Mouse (Mus musculus) midbrain, embryonic 12.5 days (tissue): ENCODE results near the gene Upf2. TPM values are rescaled to one million over a fixed set of nuclear protein-coding genes. Genes with fewer than 3 reads are reported as not detected.
"Not testable (repeated sequence)": the region's sequence is repeated elsewhere in the genome, so short reads cannot be mapped to it uniquely, and the experiment has no call there.

ENCODE experiments used
- ATAC-seq: fragments of 200-750 bp; cut with Nextera tagmentation; 2 replicates; pipeline ENCODE4 v1.8.0; 2017; ENCODE audit warnings: low read depth, moderate TSS enrichment, moderate library complexity; ENCODE audit not compliant: low FRiP score
- H3K27ac ChIP-seq: fragments of 300-500 bp; sonication (generic); replicated peaks from 2 replicates; pipeline ENCODE4 v1.5.1; 2016; ENCODE audit warnings: mild to moderate bottlenecking
- H3K27me3 ChIP-seq: fragments of 300-500 bp; sonication (generic); 2 replicates; pipeline ENCODE4 v1.6.1; 2016; ENCODE audit warnings: mild to moderate bottlenecking
- H3K36me3 ChIP-seq: fragments of 300-500 bp; sonication (generic); 2 replicates; pipeline ENCODE4 v1.6.1; 2016
- H3K4me1 ChIP-seq: fragments of 300-500 bp; sonication (generic); 2 replicates; pipeline ENCODE4 v1.6.1; 2016
- H3K4me2 ChIP-seq: fragments of 300-500 bp; sonication (generic); replicated peaks from 2 replicates; pipeline ENCODE4 v1.6.1; 2016; ENCODE audit warnings: mild to moderate bottlenecking, moderate library complexity
- H3K4me3 ChIP-seq: fragments of 300-500 bp; sonication (generic); 2 replicates; pipeline ENCODE4 v1.5.1; 2016; ENCODE audit warnings: mild to moderate bottlenecking
- H3K9ac ChIP-seq: fragments of 300-500 bp; sonication (generic); replicated peaks from 2 replicates; pipeline ENCODE4 v1.6.1; 2016; ENCODE audit warnings: mild to moderate bottlenecking, moderate library complexity
- H3K9me3 ChIP-seq: fragments of 300-500 bp; sonication (generic); 2 replicates; pipeline ENCODE4 v1.6.1; 2016; ENCODE audit warnings: mild to moderate bottlenecking
- WGBS: fragments of 180-500 bp; shearing (Covaris S2); methylation state at CpG from one replicate; pipeline ENCODE4 v1.1.7; 2016; 5-methylcytosine and 5-hydroxymethylcytosine counted together
- polyA plus RNA-seq: library from polyadenylated mRNA; unstranded; fragments of >200 nt; fragmentation: Nextera tagmentation; extraction: Ambion mirVana; gene quantifications from 2 replicates; pipeline ENCODE4 v1.2.1, GENCODE M21; 2016

Upf2 gene
- polyA plus RNA-seq, 1 experiment from 2014 or later: 13.1 TPM

DNA sequence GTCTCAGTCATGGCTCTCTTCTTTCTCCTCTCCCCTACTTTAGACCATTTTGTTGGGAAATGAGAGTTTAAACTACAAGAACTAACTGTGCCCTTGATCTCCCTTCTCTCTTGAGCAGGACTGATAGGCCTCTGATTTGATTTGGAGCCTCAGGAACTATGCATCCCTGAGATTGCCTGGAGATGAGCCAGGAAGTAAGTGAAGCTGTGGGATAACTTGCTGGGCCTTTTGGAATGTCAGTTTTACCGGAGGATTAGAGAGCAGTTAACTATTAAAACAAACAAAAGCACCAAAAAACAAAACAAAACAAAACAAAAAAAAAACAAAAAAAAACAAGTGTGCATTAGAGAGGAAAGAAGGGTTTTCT lies 124.2 kb downstream of the Upf2 start:
- Histone ChIP-seq H3K27me3 (no peaks in the 10 kb centered on the region), H3K9ac (no peak overlapping the region), H3K36me3 (no peaks in the 10 kb centered on the region), H3K9me3 (no peaks in the 10 kb centered on the region), H3K27ac (no peak overlapping the region), H3K4me2 (no peak overlapping the region), H3K4me1 (0 out of 2 replicates have a peak, but pooled peaks cover 3% of the 10 kb centered on the region), H3K4me3 (no peak overlapping the region)
- no peak for ATAC-seq
- 57% methylated on average over 1 of the region's 1 CpGs for WGBS

DNA sequence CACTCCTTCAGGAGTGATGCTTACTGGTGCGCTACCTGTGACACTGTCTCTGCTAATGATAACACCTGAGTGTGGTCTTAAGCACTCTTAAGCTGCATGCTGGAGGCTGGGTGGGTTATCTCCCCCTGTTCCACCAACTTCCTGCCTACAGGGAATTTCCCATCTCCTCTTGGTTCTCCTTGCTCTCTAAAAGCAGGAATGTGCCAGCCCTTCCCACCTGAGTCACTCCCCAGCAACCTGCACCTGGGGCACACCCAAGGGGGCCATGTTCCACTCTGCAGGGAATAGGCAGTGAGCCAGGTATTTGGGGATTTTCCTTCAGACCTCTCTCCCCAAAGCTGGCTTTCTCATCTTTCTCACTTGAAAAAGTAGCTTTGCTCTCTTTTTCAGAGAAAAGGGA lies 128.8 kb downstream of the Upf2 start:
- Histone ChIP-seq H3K4me2 (no peak overlapping the region), H3K4me1 (0 out of 2 replicates have a peak, but pooled peaks cover 2% of the 10 kb centered on the region), H3K27me3 (no peaks in the 10 kb centered on the region), H3K36me3 (no peaks in the 10 kb centered on the region), H3K27ac (no peak overlapping the region), H3K9ac (no peak overlapping the region), H3K9me3 (no peaks in the 10 kb centered on the region), H3K4me3 (no peak overlapping the region)
- WGBS: 88% methylated on average over 1 of the region's 1 CpGs
- ATAC-seq: no peak

DNA sequence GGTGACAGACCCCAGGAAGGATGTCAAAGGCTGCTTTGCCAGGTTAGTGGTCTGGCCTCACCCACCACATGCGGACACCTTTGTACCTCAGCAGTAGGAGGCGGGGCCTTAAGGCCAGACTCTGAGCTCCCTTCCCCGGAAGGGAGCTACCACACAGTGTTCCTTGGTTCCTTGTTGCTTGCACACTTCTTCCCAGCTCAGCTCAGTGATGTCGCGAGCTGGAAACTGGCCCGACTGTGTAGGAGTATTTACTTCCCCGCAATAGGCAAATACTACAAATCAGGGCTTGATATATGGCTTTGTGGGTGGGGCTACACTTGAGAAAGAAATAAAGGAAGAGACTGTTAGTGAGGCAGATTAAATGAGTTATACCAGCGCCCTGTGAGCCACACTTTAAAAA lies 129.8 kb downstream of the Upf2 start:
- Histone ChIP-seq H3K27ac (no peak overlapping the region), H3K4me1 (no peaks in the 10 kb centered on the region), H3K9me3 (no peaks in the 10 kb centered on the region), H3K4me3 (no peak overlapping the region), H3K27me3 (no peaks in the 10 kb centered on the region), H3K36me3 (no peaks in the 10 kb centered on the region), H3K9ac (no peak overlapping the region), H3K4me2 (no peak overlapping the region)
- ATAC-seq: no peak
- 63% methylated on average over 8 of the region's 8 CpGs for WGBS

DNA sequence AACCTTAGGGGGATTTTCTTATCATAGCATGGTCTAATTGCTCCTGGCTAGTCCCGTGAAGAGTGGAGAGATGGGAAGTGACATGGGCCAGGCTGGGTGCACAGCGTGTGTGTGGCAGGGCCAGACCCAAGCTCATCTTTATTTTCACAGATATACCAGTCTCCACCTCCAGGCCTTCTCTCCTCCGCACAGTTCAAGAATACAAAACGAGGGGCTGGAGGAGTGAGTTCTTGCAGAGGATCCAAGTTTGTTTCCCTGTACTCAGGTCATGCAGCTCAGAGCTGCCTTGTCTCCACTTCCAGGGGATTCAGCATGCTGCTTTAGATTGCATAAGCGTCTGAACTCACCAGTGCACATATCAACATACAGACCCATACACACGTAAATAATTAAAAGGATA lies 131.3 kb downstream of the Upf2 start:
- no peak overlapping the region for H3K4me3 ChIP-seq
- H3K9me3 ChIP-seq: no peaks in the 10 kb centered on the region
- no peaks in the 10 kb centered on the region for H3K36me3 ChIP-seq
- no peak for ATAC-seq
- no peaks in the 10 kb centered on the region for H3K27me3 ChIP-seq
- H3K4me1 ChIP-seq: no peaks in the 10 kb centered on the region
- 88% methylated on average over 6 of the region's 6 CpGs for WGBS
- H3K9ac ChIP-seq: no peak overlapping the region
- no peak overlapping the region for H3K4me2 ChIP-seq
- no peak overlapping the region for H3K27ac ChIP-seq

DNA sequence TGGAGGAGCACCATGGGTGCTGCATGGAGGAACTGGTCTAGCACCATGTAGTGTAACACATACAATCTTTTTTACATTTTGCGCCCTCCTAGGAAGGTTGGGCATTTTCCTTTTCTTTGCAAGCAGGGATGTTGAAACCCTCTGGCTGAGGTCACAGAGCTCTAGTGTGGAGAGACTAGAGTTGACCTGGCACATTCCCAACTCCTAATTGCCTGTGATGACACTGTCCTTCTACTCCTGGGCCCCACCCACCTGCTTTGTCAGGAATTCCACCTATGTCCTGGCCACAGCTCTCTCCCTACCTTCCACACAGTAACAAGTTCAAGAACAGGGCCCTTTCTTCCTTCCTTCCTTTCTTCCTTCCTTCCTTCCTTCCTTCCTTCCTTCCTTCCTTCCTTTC lies 132.4 kb downstream of the Upf2 start:
- Histone ChIP-seq H3K27me3 (no peaks in the 10 kb centered on the region), H3K9me3 (no peaks in the 10 kb centered on the region), H3K27ac (no peak overlapping the region), H3K4me2 (no peak overlapping the region), H3K4me1 (no peaks in the 10 kb centered on the region), H3K9ac (no peak overlapping the region), H3K4me3 (no peak overlapping the region), H3K36me3 (no peaks in the 10 kb centered on the region)
- no peak for ATAC-seq
- WGBS: 100% methylated on average over 1 of the region's 1 CpGs

DNA sequence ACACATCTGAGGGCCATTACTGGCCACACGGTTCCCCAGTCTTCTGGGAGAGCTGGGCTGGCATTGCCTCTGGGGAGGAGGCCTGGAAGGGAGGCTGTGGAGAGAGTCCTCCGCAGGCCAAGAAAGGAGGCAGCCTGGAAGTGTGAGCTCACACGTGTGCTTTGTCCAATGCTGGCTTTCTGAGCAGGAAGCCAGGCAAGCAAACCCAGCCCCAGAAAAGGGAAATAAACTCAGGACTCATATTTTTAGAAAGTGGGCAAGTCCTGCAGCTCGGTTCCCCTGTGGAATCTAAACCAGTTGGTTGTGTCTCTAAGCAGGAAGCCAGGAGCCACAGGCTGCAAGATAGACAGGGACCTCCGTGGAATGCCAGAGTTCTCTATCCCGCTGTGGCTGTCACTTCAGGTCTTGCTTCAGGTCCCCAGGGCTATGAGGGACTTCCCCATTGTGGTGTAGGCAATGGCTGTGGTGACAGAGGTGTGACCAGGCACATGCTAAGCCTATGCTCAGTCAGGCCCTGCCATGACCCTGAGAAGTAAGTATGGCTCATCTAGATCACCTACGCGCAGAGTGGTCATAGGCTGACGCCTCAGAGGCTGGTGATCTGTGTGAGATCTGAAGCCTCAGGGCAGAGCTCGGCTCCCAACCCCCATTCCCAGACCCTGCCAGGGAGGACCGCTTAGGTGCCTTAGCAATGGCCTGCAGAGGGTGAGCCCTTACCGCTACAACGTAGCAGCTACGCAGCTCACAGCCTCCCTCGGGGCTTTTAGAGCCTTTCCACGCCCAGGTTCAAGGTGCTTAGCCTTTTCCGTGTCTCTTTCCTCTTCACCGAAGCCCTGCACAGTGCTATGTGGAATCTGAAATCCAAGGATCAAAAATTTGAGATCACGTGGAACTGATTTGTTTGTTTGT lies 134.6 kb downstream of the Upf2 start:
- H3K4me2 ChIP-seq: no peak overlapping the region
- no peaks in the 10 kb centered on the region for H3K36me3 ChIP-seq
- no peaks in the 10 kb centered on the region for H3K27me3 ChIP-seq
- ATAC-seq: no peak
- no peak overlapping the region for H3K27ac ChIP-seq
- H3K4me1 ChIP-seq: no peaks in the 10 kb centered on the region
- WGBS: 82% methylated on average over 19 of the region's 19 CpGs
- H3K9ac ChIP-seq: no peak overlapping the region
- H3K4me3 ChIP-seq: no peak overlapping the region
- H3K9me3 ChIP-seq: no peaks in the 10 kb centered on the region

DNA sequence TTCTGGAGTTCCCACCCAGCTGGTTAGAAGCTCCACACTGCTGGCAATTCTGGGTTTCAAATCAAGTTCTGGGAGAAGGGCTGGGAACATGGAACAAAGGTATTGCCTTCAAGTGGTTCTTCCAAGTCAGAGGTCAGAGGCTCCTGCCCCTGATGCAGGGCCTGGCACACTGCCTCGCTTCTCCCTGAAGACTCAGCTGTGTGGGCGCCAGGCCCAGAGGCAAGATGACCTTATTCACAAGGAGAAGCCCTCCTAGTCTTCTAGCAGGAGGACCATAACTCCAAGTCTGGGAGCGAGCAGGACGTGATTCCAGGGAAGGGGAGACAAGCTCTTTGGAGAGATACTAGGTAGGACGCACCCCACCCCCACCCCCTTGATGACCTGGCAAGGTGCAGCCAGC lies 135.9 kb downstream of the Upf2 start:
- no peak for ATAC-seq
- H3K4me3 ChIP-seq: no peak overlapping the region
- no peak overlapping the region for H3K4me2 ChIP-seq
- H3K36me3 ChIP-seq: no peaks in the 10 kb centered on the region
- no peaks in the 10 kb centered on the region for H3K9me3 ChIP-seq
- no peaks in the 10 kb centered on the region for H3K27me3 ChIP-seq
- 92% methylated on average over 5 of the region's 5 CpGs for WGBS
- no peak overlapping the region for H3K27ac ChIP-seq
- no peak overlapping the region for H3K9ac ChIP-seq
- no peaks in the 10 kb centered on the region for H3K4me1 ChIP-seq

DNA sequence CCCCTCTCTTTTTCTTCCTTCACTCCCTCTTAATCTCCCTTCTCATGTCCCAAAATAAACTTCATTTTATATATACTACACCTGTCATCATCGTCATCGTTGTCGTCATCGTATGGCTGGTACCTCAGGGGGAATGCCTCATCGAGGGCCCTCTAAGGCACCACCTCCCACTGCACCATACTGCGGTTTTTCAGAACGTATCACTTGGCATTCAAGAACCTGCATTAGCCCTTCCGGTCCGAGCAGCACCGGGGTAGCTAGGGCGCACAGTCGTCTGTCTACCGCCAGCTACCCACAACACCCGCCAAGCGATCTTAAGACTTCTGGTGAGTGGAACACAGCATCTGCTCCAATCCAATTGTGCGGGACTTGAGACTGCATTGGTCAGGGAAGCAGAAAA lies 138.7 kb downstream of the Upf2 start:
- WGBS: 87% methylated on average over 16 of the region's 16 CpGs
- H3K9ac ChIP-seq, H3K36me3 ChIP-seq, H3K4me1 ChIP-seq, H3K27me3 ChIP-seq, H3K9me3 ChIP-seq, H3K4me3 ChIP-seq, H3K27ac ChIP-seq, H3K4me2 ChIP-seq, ATAC-seq: not testable (repeated sequence)

DNA sequence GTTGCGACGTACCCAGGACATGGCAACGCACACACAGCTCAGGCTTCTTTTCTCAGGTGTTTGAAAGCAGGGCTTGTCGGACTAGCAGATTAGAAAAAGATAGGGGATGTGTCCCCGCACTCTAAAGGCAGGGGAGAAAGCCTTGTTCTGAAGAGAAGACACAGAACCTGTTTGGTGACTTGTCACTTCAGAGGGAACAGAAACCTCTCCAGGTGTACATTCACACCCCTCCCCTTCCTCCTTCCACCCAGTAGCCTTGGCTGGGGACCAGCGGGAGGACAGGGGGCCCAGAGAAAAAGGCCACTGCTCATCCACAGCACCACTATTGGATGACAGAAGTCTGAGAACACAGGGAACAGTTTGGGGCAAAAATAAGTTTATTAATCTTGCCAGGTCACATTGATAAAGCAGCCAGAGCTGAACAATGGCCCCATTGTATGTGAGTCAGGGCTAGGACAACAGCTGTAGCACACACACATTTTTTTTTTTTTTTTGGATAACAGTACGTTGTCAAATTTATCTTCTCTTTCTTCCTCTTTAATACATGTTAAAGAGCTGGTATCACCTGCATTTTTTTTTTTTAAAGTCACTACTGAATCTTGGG lies 145.9 kb downstream of the Upf2 start:
- H3K4me2 ChIP-seq: no peak overlapping the region
- H3K4me1 ChIP-seq: peaks cover 9% of the 10 kb centered on the region; the same call in 1 of the 2 replicates
- peaks cover 26% of the 10 kb centered on the region for H3K27me3 ChIP-seq
- 90% methylated on average over 7 of the region's 7 CpGs for WGBS
- H3K9me3 ChIP-seq: no peaks in the 10 kb centered on the region
- H3K9ac ChIP-seq: no peak overlapping the region
- H3K36me3 ChIP-seq: no peaks in the 10 kb centered on the region
- no peak overlapping the region for H3K27ac ChIP-seq
- no peak for ATAC-seq
- no peak overlapping the region for H3K4me3 ChIP-seq

DNA sequence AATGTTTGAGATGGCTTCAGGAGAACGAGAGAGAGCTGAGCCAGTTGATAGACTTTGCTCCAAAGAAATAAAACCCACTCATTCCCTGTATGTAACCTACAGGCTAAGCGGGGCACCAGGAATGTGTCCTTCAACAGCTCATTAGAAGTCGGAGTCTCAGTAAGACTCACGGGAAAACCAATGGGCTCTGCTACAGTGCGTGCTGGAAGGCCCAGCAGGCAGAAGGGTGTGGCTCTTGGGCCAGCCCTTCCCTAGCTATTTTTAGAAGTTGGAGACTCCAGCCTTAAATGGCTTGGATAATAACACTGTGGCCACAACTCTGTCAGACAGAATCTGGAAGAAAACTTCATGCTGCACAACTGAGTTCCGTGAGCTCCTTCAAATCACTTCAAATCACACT lies 147.7 kb downstream of the Upf2 start:
- no peak for ATAC-seq

DNA sequence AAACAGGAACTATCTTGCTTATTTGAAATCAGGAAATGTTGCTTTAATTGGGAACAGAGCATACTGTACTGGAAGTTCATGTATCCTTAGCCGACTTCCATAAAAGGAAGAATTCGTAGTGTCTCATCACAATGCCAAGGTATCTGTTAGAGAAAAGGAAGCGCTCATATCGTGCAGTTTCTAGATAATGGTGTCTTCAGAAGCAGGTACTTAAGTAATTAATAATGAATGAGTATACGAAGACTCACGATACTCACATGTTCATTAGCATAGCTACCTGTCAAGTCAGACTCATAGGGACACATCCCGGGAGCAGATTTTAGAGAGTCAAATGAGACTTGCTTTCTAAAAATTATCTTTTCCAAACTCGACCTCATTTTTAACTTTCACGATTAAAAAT lies 148.2 kb downstream of the Upf2 start:
- H3K4me2 ChIP-seq: no peak overlapping the region
- no peak for ATAC-seq
- WGBS: 82% methylated on average over 9 of the region's 9 CpGs
- no peaks in the 10 kb centered on the region for H3K9me3 ChIP-seq
- no peaks in the 10 kb centered on the region for H3K36me3 ChIP-seq
- no peak overlapping the region for H3K9ac ChIP-seq
- no peak overlapping the region for H3K27ac ChIP-seq
- H3K27me3 ChIP-seq: peaks cover 26% of the 10 kb centered on the region
- H3K4me3 ChIP-seq: no peak overlapping the region
- H3K4me1 ChIP-seq: peaks cover 9% of the 10 kb centered on the region; the same call in 1 of the 2 replicates

More for the DNA sequence above, 147.7 kb downstream of the Upf2 start:
- WGBS: 46% methylated on average over 6 of the region's 6 CpGs
- no peak overlapping the region for H3K4me3 ChIP-seq
- H3K27ac ChIP-seq: no peak overlapping the region
- H3K4me1 ChIP-seq: peaks cover 9% of the 10 kb centered on the region; the same call in 1 of the 2 replicates
- H3K4me2 ChIP-seq: no peak overlapping the region
- peaks cover 26% of the 10 kb centered on the region for H3K27me3 ChIP-seq
- H3K9ac ChIP-seq: no peak overlapping the region
- no peaks in the 10 kb centered on the region for H3K36me3 ChIP-seq
- H3K9me3 ChIP-seq: no peaks in the 10 kb centered on the region

DNA sequence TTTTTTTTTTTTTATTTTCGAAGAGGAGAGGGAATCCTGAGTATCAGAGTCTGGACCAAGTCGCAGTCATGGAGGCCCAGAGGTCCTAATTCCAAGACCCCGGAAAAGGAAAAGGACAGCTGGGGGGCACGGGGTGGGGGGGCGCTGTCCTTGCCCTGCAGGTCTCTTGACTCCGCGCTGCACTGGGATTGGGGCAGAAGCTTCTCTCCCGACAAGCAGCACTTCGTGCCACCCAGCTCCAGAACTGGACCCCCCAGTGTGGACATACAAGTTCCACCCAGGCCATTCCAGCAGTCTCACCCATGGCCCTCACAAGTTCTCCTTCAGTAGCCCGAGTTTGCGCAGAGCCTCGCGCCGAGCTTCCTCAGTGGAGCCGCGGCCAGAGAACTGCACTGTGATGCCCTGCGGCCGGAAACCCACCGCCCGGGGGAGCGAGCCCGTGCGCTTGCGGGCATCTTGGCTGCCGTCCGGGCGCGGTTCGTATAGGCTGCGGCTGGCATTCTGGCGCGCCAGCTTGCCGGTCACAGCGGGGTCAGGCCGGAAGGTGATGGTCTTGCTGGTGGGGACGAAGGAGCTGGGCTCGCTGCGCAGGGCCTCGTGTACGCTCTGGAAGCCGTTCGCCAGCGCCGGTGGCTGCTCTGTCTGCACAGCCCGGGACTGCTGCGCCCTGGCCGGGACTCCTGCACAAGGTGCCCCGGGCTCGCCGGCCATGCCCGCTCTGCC lies 148.9 kb downstream of the Upf2 start:
- WGBS: 9% methylated on average over 51 of the region's 51 CpGs
- Histone ChIP-seq H3K4me3 (peak overlapping the region; percentile 54), H3K27me3 (peaks cover 26% of the 10 kb centered on the region), H3K9me3 (no peaks in the 10 kb centered on the region), H3K27ac (no peak overlapping the region), H3K36me3 (no peaks in the 10 kb centered on the region), H3K4me2 (peak overlapping the region; percentile 85), H3K9ac (peak overlapping the region; percentile 52), H3K4me1 (peaks cover 9% of the 10 kb centered on the region; the same call in 1 of the 2 replicates)
- peak; percentile 80 for ATAC-seq
